Mouse (Mus musculus): ENCODE data around the gene Tenm3.

Tenm3 gene

DNA sequence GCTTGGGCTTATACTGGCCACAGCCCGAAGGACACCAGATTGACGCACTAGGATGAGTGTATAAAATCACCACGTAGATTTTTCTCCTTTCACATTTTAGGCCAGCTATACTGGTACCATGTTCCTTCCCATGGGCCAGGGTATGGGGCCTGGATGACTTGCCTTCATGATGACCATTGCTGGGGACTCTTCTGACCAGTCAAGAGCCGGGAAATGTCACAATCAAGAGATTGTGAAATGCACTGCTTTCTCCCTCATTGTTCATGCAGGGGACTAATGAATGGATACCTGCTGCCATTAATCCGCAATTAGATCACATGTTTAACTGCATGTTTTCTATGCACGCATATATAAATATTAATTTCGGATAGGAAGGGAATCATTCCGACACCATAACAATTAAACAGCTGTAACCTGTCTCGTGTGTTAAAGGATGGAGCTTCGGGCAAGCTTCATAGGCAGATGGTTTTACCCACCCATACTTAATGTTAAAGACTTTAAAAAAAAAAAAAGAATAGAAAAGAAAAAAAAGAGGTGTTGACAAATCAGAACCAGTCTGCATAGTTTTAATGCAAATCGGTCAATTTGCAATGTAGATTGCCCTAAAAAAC lies 521.0 kb downstream of the Tenm3 start:
- no peak for DNase-seq (ENCODE audit: low read depth)

DNA sequence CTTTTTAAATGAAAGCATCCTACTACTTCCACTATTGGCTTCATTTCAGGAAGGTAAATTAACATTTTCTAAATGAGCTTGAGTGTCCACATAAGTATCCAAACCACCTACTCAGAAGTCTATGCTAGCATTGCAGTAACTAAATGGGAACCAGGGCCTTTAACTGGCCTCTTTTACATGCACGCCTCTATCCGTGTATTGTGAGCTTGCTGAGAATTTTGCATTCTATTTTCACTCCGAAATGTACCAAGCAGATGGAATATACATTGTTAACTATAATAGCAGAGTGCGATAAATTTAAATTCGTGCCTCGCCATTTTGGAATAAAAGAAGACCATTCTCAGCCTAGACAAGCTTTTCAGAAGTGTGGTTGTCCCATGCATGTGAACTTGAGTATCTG lies 521.5 kb downstream of the Tenm3 start:
- no peak for DNase-seq (ENCODE audit: low read depth)

DNA sequence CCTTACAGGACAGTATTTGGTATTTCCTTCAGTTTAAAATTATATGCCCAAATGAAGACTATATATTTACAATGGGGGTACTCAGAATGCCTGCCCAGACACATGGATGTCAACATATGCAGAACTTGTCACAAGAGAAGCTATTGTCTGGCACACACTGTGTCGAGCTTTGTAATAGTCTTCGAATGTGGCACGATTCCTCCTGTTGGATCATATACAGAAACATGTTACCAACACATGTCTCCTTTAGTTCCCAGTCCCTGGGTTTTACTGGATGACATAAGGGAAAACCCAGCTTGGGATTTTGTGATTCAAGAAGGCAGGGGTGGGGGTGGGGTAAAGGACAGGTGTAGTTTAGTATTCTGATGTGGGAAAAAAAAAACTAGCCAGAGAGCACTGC lies 524.1 kb downstream of the Tenm3 start:
- DNase-seq (ENCODE audit: low read depth), result no peak

DNA sequence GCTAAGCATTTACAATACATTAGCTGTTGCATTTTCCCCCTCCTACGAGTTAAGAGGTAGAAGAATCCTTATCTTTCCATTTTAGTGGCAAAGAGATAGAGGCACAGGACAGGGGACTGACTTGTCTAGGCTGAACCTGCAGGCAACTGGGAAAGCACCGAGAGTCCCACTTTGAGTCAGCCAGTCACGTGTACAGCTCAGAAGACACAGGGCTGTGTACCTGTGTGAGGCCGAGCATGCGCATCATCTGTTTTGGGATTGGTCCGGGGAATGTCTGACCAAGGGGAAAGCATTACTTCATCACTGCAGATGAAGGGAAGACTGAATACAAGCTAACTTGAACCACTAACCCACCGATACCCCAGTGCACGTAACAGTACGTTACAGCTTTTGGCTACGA lies 526.3 kb downstream of the Tenm3 start:
- no peak for DNase-seq (ENCODE audit: low read depth)

DNA sequence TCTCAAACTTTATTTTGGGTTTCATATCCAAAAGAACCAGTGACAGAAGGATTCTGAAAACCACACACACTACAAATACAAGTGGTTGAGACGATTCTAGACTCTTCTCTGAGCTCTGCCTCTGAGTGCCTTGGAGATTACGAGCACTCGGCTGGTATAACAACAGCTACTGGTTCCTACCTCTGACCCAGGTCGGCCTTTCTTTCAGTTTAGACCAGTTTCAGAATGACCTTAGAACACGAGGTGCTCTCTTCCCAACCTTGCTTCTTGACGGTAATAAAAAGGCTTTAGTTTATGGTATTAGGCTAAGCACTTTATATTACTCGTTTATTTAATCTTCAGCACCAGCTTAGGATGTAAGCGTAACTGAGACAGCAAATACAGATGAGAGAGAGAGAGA lies 528.1 kb downstream of the Tenm3 start:
- no peak for DNase-seq (ENCODE audit: low read depth)

DNA sequence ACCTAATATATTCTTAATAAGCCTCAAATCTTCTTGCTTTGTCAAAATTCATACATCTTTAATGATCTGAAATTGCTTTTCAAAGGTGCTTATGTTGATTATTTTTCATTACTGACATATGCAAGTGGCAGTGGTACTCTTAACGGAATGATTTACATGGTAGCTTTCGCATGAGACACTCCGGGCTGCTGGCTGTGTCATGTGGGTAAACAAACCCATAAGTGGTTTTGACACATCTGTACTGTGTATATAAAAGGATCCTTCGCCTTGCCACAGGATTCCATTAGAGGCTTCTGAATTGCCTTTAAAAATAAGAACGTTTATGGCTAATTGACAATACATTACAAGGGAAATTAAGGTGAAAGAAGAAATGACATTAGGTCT lies 529.8 kb downstream of the Tenm3 start:
- DNase-seq (ENCODE audit: low read depth), result no peak

DNA sequence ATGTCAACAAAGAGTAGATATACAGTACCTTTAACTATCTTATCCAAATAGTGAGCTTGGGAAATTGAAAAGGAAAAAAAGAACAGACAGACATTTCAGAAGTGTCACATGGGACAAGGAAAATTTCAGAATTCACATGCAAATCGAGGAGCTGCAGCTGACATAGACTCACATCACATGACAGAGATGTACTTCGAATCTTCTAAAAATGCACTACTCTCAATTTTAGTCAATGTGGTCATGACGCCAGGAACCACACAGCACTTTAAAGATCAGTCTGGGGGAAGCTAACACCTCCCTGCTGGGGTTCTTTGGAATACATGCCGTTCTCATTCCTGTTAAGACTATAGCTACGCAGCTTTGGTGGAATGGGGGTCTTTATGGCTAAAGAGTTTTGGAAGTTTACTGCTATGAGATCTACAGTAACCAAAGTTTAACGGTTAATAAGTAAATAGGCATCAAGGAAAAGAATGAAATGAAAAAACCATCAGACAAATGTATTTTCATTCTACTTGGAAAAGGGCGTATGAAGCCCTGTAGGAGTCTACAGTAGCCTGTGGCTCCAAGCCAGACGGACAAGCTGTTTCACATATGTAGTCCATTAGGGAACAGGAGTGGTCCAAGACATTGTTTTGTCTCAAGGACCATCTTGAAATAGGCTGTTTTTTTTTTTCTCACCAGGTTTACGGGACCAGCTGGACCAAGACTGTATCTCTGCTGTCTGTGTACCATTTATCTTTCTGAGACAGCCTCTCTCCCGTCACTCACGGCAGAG lies 530.4 kb downstream of the Tenm3 start:
- no peak for DNase-seq (ENCODE audit: low read depth)

DNA sequence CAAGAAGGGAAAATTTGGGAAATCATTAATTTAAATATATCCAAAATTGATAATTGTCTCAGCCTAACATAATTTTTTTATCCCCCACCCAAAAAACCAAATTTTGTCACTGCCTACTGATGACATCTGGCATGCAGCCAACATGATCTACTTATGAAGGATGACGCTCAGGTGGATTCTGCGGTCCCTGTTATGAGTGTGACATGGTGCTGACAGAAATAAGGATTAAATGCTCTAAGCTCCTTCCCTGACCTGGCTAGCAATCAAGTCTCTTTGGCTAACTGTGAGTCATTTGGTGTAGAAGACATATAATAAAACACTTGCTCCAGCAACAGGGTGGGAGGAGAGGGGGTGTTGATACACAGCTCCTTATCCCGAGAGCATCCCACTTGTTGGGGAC lies 532.0 kb downstream of the Tenm3 start:
- DNase-seq (ENCODE audit: low read depth), result no peak

DNA sequence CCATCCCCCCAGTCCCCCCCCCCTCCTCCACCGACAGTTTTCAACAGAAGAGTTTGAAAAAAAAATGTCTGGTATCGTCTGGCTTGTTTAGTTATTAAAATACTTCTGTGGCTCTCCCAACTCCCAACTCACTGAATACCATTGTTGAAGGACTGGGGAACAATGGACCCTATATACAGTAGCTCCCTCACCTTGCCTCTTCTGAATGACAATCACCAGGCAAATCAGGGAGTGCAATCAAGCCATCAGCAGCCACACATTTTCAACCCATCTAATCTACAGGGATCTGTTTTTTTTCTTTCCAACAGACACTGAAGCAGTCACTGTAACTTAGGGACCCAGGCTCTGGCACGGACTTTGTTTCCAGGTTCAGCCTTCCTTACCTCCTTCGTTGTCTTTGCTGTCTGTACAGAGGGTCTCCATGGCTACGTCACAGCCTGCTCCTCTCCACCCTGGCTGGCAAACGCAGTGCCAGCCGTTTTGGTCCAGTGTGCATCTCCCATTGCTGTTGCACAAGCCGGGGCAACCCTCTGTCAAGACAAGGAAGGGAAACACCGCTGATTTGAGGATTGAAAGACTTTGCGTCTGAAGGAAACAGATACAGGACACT lies 533.4 kb downstream of the Tenm3 start:
- DNase-seq (ENCODE audit: low read depth), result no peak

DNA sequence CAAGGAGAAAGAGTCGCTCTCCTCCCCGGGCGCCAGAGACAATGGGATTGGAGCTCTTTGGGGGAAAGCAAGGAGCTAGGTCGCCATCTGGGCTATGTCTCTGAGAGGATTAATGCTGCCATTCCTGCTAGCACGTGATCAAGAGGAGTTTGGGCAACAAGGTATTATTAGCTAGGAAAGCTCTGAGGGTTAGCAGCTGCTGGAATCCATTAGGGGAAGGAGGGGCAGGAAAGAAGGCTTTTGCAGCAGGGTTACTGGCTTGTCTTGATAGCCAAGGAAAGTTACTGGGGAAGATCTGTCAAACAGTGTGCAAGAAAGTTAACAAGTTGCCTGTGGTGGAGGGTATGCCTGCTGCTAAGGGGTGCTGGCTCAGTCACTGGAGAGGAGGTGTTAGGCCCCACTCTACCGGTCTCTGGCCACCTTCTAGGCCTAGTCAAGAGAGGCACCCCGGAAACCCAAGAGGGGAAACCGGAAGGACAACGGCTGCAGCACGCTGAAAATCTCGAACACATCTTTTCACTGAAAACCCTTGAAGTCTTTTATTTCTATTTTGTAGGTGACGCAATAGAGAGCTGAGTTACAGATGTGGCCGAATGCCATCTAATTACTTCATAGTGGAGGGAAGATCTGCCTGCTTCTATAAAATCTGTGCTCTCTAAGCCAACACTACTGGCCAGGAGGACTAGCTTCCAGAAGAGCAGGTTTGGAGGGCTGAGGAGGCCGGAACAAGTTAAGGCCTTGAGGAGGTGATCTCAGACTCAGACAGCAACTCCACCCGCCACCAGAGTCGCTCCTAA lies 534.4 kb downstream of the Tenm3 start:
- no peak for DNase-seq (ENCODE audit: low read depth)

DNA sequence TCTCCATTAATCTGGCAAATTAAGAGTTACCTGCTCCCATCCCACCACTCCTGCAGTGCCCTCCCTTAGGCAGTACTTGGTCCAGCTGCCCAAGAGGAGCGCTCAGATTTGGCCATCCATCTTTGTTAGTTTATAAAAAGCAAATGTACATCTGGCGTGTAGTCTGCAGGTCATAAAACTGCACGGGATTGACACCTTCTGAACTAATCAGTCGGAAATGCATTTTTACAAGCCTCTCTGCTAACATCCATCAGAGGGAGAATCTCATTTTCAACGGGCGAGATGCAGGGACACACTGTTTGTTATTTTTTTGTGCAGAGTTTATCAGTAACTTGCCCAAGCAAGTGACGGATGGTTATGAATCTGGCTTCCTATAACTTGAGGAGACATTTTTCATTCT lies 539.5 kb downstream of the Tenm3 start:
- DNase-seq (ENCODE audit: low read depth), result no peak

DNA sequence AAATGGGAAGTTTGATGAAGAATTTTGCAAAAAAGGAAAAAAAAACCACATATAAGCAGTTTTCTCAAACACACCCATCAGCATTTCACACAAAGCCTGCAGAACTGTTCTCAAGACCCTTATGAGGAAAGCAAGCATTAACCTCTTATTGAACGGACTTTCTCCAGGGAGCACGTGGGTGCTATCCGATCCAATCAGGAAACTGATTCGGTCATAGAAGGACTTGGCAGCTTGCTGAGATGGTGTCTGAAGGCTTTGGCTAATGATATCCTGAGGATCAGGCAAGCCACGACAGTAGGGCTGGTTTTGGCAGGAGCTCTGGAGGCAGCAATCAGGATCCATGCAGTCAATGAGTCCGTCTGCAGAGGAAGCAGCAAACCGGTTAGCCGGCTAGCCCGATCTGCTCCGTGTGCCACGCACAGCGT lies 543.1 kb downstream of the Tenm3 start:
- no peak for DNase-seq (ENCODE audit: low read depth)

DNA sequence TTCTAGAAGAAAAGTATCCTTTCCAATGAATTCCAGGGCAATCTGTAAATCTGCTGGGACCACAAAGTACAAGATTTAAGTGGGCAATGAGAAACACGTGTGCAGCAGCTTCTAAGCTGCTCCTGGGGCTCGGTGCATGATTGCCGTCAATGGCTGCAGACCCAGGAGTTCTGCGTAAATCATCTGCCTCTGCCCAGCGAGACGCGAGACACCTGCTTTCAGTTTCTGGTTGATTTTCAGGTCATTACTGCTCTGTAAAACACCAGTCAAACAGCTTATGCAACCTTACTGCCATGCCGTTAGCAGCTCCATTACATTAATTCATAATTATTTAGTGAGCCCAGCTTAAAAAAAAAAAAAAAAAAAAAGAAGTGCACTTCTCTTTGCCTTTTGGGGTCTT lies 543.7 kb downstream of the Tenm3 start:
- DNase-seq (ENCODE audit: low read depth), result no peak

DNA sequence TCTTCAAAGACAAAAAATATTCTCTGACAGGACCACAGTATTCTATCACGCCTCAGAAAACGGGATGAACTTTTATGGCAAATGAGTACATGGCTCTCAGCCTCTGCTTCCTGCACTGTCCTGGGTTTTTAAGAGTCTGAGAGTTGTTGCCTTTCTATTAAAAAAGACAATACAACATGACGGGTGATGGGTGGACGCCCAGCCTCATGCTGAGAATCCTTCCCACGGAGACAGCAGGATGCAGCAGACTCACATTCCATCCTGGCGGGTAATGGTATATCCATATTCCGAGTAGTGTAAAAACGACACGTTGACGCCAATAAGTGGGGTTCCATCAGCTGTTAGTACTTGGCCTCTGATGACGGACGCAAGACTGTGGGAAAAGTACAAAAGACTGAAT lies 544.4 kb downstream of the Tenm3 start:
- no peak for DNase-seq (ENCODE audit: low read depth)

DNA sequence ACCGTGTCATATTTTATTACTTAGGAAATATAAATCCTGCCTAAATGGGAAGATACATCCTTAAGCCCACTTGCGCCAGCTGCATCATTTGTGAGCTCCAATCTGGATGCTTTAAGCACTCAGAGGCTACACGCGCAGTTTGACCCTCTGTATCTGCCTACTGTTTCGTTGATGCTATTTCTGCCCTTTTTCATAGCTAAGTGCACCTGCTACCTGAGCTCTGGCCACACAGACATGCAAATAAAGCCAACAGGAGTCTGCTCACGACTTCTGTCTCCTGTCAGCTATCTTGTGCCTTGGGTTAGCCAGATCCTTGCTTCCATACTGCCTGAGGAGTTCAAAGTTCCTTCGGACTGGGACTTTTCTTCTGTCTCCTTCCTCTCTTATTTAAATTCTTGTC lies 547.4 kb downstream of the Tenm3 start:
- no peak for DNase-seq (ENCODE audit: low read depth)

DNA sequence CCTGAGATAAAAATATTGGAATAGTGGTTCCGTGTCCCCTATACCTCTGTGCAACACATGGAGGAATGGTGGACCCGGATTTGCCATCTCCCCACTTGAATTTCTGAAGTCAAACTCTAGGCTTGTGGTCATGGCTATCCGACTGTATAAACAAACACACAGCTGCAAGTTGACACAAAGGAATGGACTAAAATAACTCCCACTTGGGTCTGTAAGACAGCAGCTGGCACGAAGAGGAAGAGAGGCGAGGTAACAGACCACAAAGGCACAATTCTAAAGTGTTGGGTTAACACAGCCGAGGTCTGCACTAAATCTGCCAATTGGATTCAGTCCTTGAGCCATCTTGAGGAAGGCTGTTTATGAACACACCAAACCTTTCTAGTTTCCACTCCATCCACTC lies 548.2 kb downstream of the Tenm3 start:
- DNase-seq (ENCODE audit: low read depth), result no peak

DNA sequence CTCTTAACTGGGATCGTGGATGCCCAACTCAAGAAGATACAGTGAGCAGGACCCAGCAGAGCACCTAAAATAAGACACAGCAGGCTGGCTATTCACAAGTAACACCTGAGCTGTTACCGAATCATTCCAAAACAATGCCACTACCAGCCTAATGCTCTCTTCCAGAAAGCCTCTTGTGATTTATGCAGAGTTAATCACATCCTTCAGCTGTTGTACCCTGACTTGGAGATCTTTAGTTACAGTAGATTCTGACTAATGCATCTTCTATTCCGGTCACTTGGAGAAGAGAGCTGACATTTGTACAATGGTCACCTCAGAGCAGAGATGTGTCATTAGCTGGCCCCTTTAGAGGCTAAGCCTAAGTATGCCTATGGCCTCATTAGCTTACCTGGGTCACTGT lies 550.0 kb downstream of the Tenm3 start:
- no peak for DNase-seq (ENCODE audit: low read depth)

DNA sequence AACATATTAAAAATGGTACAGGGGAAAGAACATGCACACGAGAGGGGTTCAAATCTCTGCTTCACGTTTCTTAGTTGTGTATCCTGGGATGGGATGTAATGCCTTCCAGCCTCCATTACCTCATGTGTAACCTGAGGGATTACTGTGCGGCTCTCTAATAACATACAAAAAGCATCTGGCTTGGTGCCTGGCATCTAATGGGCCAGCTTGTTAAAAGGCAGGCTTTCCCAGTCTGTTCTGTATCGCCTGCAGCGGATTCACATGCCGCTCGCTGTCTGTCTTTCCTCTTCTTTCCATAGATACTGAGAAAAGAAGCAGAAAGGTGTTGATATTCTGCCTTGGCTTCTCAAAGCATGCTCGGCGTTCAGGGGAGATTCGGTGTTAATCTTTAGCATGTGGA lies 558.3 kb downstream of the Tenm3 start:
- DNase-seq (ENCODE audit: low read depth), result no peak

DNA sequence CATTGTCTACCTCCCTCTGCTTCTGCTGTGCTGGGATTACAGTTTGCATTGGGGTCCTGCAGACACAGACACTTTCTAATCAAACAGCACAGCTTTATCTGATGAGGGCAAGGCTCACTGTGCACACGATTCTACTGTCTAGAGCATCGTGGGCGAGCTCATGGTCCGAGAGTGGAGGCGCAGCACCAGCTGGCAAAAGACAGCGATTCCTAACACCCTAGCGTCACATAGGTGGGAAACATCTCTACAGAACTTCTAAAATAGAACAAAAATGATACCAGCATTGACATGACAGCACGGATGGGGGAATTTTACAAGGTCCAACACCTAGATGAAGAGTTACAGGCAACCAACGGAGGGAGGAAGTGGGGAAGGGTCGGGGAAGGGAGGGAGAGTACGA lies 561.9 kb downstream of the Tenm3 start:
- DNase-seq (ENCODE audit: low read depth), result no peak

DNA sequence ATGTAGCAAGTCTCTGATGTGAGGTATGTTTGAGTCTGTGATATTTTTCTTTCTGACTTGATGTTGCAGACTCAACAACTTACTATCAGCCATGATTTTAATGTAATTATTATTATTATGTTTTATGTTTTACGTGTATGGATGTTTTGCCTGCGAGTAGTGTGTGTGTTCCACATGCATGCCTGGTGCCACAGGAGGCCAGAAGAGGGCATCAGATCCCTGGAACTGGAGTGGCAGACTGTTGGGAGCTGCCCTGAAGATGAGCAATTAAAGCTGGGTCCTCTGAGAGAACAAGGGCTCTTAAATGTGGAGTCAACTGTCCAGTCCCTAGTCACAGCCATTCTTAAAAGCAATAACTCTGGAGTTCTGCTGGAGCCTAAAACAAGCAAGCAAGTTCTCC lies 564.4 kb downstream of the Tenm3 start:
- DNase-seq (ENCODE audit: low read depth), result no peak

DNA sequence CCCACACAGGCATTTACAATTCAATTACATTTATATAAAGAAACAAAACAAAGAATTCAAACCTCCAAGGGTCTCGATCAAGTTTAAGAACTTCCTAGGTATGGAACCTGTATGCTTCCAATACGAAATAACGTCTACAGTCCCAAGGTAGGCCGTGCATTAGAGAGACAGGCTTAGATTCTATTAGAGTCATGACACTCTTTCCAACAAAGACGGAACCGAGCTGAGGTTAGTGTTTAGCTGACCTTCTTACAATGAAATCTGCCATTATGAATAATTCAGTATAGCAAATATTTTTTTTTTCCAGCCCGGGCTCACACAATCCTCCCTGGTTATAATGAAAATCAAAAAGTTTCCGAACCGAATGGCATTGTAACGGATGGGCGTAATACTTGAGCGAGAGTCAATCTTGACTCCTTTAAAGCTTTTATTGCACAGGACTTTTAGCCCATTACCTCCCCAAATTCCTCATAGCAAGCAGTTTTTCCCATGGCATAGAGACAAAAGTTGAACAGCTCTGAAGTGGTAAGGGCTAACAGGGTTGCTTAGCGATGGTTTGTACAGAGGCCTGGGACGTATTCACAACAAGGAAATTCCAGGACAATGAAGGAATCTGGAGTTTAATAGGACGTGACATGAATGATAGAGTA lies 565.6 kb downstream of the Tenm3 start:
- DNase-seq (ENCODE audit: low read depth), result no peak

DNA sequence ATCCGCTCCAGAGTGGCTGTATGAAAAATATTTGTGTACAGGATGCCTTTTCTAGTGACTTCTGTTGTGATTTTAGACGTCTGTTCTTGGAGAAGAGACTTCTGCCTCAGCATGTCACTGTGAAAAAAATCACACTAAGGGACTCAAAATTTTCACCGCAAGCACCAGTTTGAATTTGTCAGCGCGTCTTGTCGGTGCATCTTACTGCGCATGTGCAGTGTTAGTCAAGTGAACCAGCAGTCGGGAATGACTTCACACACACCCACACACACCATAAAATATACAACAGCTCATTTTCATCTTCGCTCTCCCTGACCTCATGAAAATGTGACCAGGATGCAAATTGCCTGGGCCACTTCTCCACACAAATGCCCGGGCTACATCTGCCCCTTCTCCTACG lies 568.7 kb downstream of the Tenm3 start:
- DNase-seq (ENCODE audit: low read depth), result no peak

All from naive thymus-derived CD4-positive, alpha-beta T cell, adult 2 months (primary cell).